Mouse (Mus musculus) lung, adult 2 months (tissue): ENCODE measurements at regions not wholly inside any gene's neighbourhood (a gene's known extent, or its start where the extent isn't known, plus 50 kb on each side); places are given as distances from the start of the nearest gene placed in this dataset.

Experiments
- CTCF ChIP-seq: fragments of 200-500 bp; IDR thresholded peaks from 2 replicates; pipeline ENCODE4 v1.5.1; 2011; ENCODE audit warnings: mild to moderate bottlenecking, low read length, control low read depth; ENCODE audit not compliant: insufficient read depth
- POLR2A ChIP-seq: fragments of 200-500 bp; IDR thresholded peaks from 2 replicates; pipeline ENCODE4 v1.6.1; 2011; ENCODE audit warnings: low read depth, mild to moderate bottlenecking, control low read depth, low read length, borderline replicate concordance; ENCODE audit errors: extremely low read depth

GRCm38 (mm10) chr17:83034914-83035573 lies 180.0 kb upstream of the Pkdcc start:
- TF ChIP-seq CTCF (no peak), POLR2A (no peak)
